Mouse (Mus musculus) thymus, adult 2 months (tissue): Measurements from ENCODE around the gene Rrp36.

Source experiments
- CTCF ChIP-seq: fragments of 200-500 bp; IDR thresholded peaks from 2 replicates; pipeline ENCODE4 v1.5.1; 2012; ENCODE audit warnings: mild to moderate bottlenecking, control low read depth, low read length, moderate library complexity, borderline replicate concordance; ENCODE audit not compliant: control insufficient read depth, poor library complexity, insufficient read depth; ENCODE audit errors: extremely low read depth
- POLR2A ChIP-seq: fragments of 200-500 bp; IDR thresholded peaks from 2 replicates; pipeline ENCODE4 v1.6.1; 2012; ENCODE audit warnings: mild to moderate bottlenecking, low read length, control low read depth, moderate library complexity; ENCODE audit not compliant: control insufficient read depth, poor library complexity, insufficient read depth; ENCODE audit errors: extremely low read depth

DNA sequence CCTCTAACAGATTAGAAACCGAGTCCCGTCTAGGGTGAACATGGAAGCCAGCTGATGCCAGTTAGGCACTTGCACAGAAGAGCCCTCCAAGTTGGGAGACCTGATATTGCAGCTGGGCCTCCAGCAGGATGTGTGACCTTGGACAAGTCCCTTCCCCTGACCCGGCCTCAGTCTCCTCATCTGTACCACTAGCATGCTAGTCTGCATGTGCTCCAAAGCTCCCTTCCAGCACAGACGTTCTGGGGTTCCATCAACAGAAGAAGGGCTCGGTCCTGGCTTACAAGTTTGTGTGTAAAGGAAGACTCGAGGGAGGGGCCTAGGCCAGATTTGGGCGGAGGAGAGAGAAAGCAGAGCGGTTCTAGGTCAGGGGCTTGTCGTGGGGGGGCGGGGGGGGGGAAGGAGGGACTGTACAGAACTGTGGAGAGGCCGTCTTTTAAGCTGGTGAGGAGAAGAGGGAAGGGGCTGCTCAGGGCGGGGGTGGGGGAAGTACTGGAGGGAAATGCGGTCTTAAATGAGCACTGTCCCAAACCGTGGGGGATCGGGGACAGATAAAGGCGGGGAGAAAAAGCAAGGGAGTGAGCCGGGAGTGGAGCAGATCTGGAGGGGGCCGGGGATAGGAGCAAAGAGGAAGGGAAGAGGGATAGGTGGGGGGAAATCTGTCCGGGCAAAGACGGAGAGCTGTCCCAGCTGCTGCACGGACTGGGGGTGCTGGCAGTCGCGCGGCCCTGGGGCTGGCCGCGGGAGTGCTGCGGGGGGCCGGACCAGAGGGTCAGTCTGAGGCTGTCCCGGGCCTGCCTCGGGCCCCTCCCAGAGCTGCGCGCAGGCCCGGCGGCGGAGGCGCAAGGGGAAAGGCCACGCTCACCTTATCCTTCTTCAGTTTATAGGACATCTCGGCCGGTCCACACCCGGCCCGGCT is 30.1 kb upstream of the Rrp36 start:
- TF ChIP-seq CTCF (no peak), POLR2A (no peak)
